Mouse (Mus musculus) kidney, adult 8-10 months (tissue): ENCODE results near the gene Hist1h3d.
"Not testable (repeated sequence)": the region's sequence is repeated elsewhere in the genome, so short reads cannot be mapped to it uniquely, and the experiment has no call there.

Experiments used
- DNase-seq, 2 experiments: peaks; one replicate each; pipeline ENCODE4 v3.0.0; 2022

Gene Hist1h3d

GRCm38 (mm10) chr13:23586099-23586939, 10.8 kb downstream of the Hist1h3d start:
- DNase-seq: no peak

- DNase-seq: no peak
Observed at GRCm38 (mm10) chr13:23586940-23587225, 11.3 kb downstream of the Hist1h3d start.

GRCm38 (mm10) chr13:23591206-23591605, 15.6 kb downstream of the Hist1h3d start:
- no peak for DNase-seq

- DNase-seq: not testable (repeated sequence)
Observed at GRCm38 (mm10) chr13:23591886-23592285, 16.3 kb downstream of the Hist1h3d start.

- DNase-seq: no peak
Observed at GRCm38 (mm10) chr13:23592614-23593013, 17.1 kb downstream of the Hist1h3d start.

- DNase-seq: peak in 1 of 2 experiments; percentile 29
Observed at GRCm38 (mm10) chr13:23593051-23593770, 17.6 kb downstream of the Hist1h3d start.

GRCm38 (mm10) chr13:23595185-23595584, 19.6 kb downstream of the Hist1h3d start:
- no peak for DNase-seq

- no peak for DNase-seq
Observed at GRCm38 (mm10) chr13:23595622-23596372, 20.2 kb downstream of the Hist1h3d start.

GRCm38 (mm10) chr13:23597957-23598356, 22.4 kb downstream of the Hist1h3d start:
- DNase-seq: peak; percentile 47 to 76

GRCm38 (mm10) chr13:23603182-23603699, 27.7 kb downstream of the Hist1h3d start:
- no peak for DNase-seq

- no peak for DNase-seq
Observed at GRCm38 (mm10) chr13:23604452-23604851, 28.9 kb downstream of the Hist1h3d start.

GRCm38 (mm10) chr13:23605052-23605451, 29.5 kb downstream of the Hist1h3d start:
- DNase-seq: no peak

- no peak for DNase-seq
Observed at GRCm38 (mm10) chr13:23609209-23609608, 33.6 kb downstream of the Hist1h3d start.

- no peak for DNase-seq
Observed at GRCm38 (mm10) chr13:23609844-23610243, 34.3 kb downstream of the Hist1h3d start.

- no peak for DNase-seq
Observed at GRCm38 (mm10) chr13:23610393-23610792, 34.8 kb downstream of the Hist1h3d start.

GRCm38 (mm10) chr13:23611638-23612037, 36.1 kb downstream of the Hist1h3d start:
- no peak for DNase-seq

- no peak for DNase-seq
Observed at GRCm38 (mm10) chr13:23620056-23620732, 44.6 kb downstream of the Hist1h3d start.

- DNase-seq: peak; percentile 59 to 82
Observed at GRCm38 (mm10) chr13:23620733-23621531, 45.4 kb downstream of the Hist1h3d start, which contains the start of gene Hist1h2be. Gene Hist1h2be (minus strand): TSS chr13:23621124.

GRCm38 (mm10) chr13:23621532-23622174, 46.1 kb downstream of the Hist1h3d start:
- peak; percentile 73 to 80 for DNase-seq

GRCm38 (mm10) chr13:23622175-23622671, 46.7 kb downstream of the Hist1h3d start, which contains the start of gene Hist1h1e:
Gene Hist1h1e (minus strand): TSS chr13:23622558.
- DNase-seq: peak; percentile 84 to 87
